Mouse (Mus musculus): Measurements from ENCODE around the gene Afap1. TPM values are rescaled to one million over a fixed set of nuclear protein-coding genes. Genes with fewer than 3 reads are reported as not detected.

The Afap1 gene
- total and polyA plus RNA-seq, 3 experiments = 11.5 to 20.6 (median 18.7) TPM

DNA sequence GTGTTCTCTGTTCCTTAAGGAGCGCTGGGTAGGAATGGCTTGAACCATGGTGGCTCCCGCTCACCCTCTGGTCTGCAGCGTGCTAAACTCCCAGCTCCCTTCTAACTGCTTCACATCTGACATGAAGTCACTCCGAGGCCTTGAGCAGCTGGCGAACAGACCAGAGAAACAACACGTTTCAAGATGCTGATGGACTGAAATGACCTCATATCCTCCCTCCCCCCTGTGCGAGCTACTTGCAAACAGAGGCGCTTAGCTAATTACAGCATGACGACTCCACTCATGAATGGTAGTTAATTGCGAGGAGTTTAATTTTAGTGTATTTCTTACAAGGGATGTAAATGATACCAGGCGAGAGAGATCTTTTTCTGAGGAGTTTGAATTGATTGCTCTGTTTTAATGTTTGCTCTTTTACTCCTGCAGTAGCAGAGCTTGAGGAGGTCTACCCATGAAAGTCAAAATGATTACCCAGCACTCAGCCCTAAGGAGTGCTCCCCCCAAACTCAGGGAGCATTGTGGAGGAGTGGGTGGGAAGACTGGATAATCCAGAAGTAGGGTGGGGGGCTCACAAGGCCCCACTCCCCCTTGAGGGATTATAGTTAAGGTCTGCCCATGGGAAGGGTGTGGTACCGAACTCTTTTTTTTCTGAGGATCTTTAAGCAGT, 61.1 kb downstream of the Afap1 start:
- Histone ChIP-seq H3K36me3 (ENCODE audit: control insufficient read depth, insufficient read depth, low read length) (no peaks in the 10 kb centered on the region; the same call in 1 of the 2 replicates), H3K9ac (ENCODE audit: low read depth, low read length) (no peak overlapping the region), H3K4me1 (ENCODE audit: control insufficient read depth, insufficient read depth, low read length) (peaks cover 1% of the 10 kb centered on the region), H3K27ac (0 out of 2 replicates have a peak overlapping the region, but pooled peaks have one; percentile 7), H3K79me2 (replicated peaks; ENCODE audit: control insufficient read depth, insufficient read depth, low read length) (no peaks in the 10 kb centered on the region), H3K27me3 (ENCODE audit: control insufficient read depth, insufficient read depth, low read length) (no peaks in the 10 kb centered on the region), H3K4me3 (no peak overlapping the region)
- intact Hi-C loops (cut with DNase I) = no loop called here
- peak in 1 of 2 experiments; percentile 43 for DNase-seq
- WGBS = 50% methylated on average over 12 of the region's 12 CpGs
- TF ChIP-seq POLR2A (IDR thresholded peaks at IDR 0.05; ENCODE audit: insufficient read depth, low read depth, low read length) = no peak
- no peak for TF ChIP-seq EP300 (IDR thresholded peaks at IDR 0.05; ENCODE audit: insufficient read depth, low read depth, low read length)
- no peak for TF ChIP-seq CTCF (IDR thresholded peaks at IDR 0.05)

GRCm38 (mm10) chr5:35956268-35956667, 63.1 kb downstream of the Afap1 start:
- Histone ChIP-seq H3K79me2 (replicated peaks; ENCODE audit: control insufficient read depth, insufficient read depth, low read length) (no peaks in the 10 kb centered on the region), H3K4me1 (ENCODE audit: control insufficient read depth, insufficient read depth, low read length) (peaks cover 1% of the 10 kb centered on the region), H3K27me3 (ENCODE audit: control insufficient read depth, insufficient read depth, low read length) (no peaks in the 10 kb centered on the region), H3K36me3 (ENCODE audit: control insufficient read depth, insufficient read depth, low read length) (no peaks in the 10 kb centered on the region; the same call in 1 of the 2 replicates), H3K9ac (ENCODE audit: low read depth, low read length) (no peak overlapping the region), H3K27ac (no peak overlapping the region), H3K4me3 (no peak overlapping the region)
- TF ChIP-seq EP300 (IDR thresholded peaks at IDR 0.05; ENCODE audit: insufficient read depth, low read depth, low read length) (no peak), CTCF (IDR thresholded peaks at IDR 0.05) (no peak), POLR2A (IDR thresholded peaks at IDR 0.05; ENCODE audit: insufficient read depth, low read depth, low read length) (no peak)
- intact Hi-C loops (cut with DNase I) = no loop called here
- 64% methylated on average over 1 of the region's 1 CpGs for WGBS
- DNase-seq = no peak

- TF ChIP-seq CTCF (IDR thresholded peaks at IDR 0.05) = peak; percentile 44
- no peak for TF ChIP-seq EP300 (IDR thresholded peaks at IDR 0.05; ENCODE audit: insufficient read depth, low read depth, low read length)
- TF ChIP-seq POLR2A (IDR thresholded peaks at IDR 0.05; ENCODE audit: insufficient read depth, low read depth, low read length) = no peak
- Histone ChIP-seq H3K4me3 (no peak overlapping the region), H3K27ac (no peak overlapping the region), H3K27me3 (ENCODE audit: control insufficient read depth, insufficient read depth, low read length) (no peaks in the 10 kb centered on the region), H3K9ac (ENCODE audit: low read depth, low read length) (no peak overlapping the region), H3K79me2 (replicated peaks; ENCODE audit: control insufficient read depth, insufficient read depth, low read length) (no peaks in the 10 kb centered on the region), H3K36me3 (ENCODE audit: control insufficient read depth, insufficient read depth, low read length) (no peaks in the 10 kb centered on the region; the same call in 1 of the 2 replicates), H3K4me1 (ENCODE audit: control insufficient read depth, insufficient read depth, low read length) (peaks cover 1% of the 10 kb centered on the region)
- 75% methylated on average over 2 of the region's 2 CpGs for WGBS
- intact Hi-C loops (cut with DNase I) = no loop called here
- DNase-seq = no peak
These were observed 65.6 kb downstream of the Afap1 start for GRCm38 (mm10) chr5:35958681-35959080.

DNA sequence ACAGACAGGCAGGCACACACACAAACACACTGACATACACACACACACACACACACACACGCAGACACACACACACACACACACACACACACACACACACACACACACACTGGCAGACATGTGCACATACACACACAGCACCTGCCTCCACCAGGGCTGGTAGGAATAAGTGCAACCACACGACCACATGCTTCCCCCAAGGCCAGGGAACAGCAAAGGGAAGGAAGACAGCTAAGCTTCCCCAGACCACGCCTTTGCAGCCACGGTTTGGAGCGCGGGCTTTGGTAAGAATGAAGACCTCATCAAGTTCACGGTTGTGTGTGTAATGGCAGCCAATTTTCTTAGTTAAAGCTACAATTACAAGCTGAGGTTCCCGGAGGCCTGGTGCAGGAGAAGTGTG, 67.0 kb downstream of the Afap1 start:
- no peak overlapping the region for H3K4me3 ChIP-seq
- no peak for DNase-seq
- H3K36me3 ChIP-seq (ENCODE audit: control insufficient read depth, insufficient read depth, low read length) = peaks cover 4% of the 10 kb centered on the region; the same call in 1 of the 2 replicates

DNA sequence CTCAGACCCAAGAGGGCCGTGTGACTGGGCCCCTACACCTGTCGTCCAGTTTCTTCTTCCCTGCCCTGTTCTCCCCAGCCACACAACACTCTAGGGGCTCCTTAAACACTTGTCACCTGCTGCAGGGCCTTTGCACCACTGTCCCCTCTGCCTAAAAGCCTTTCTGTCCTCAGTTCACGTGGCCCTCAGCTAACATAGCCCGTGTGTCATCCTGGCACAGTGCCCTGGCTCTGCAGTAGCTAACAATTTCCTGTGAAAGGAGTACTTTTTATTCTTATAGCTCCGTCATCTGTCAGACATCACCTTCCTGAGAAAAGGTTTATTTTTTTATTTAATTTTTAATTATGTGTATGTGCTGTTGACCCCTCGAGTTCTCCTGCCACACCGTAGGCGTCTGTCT, 68.2 kb downstream of the Afap1 start:
- no peak overlapping the region for H3K9ac ChIP-seq (ENCODE audit: low read depth, low read length)
- no peaks in the 10 kb centered on the region for H3K79me2 ChIP-seq (replicated peaks; ENCODE audit: control insufficient read depth, insufficient read depth, low read length)
- H3K4me1 ChIP-seq (ENCODE audit: control insufficient read depth, insufficient read depth, low read length) = peaks cover 3% of the 10 kb centered on the region; the same call in 1 of the 2 replicates
- peaks cover 4% of the 10 kb centered on the region; the same call in 1 of the 2 replicates for H3K36me3 ChIP-seq (ENCODE audit: control insufficient read depth, insufficient read depth, low read length)
- intact Hi-C loops (cut with DNase I) = no loop called here
- TF ChIP-seq CTCF (IDR thresholded peaks at IDR 0.05) (no peak), EP300 (IDR thresholded peaks at IDR 0.05; ENCODE audit: insufficient read depth, low read depth, low read length) (no peak), POLR2A (IDR thresholded peaks at IDR 0.05; ENCODE audit: insufficient read depth, low read depth, low read length) (no peak)
- 51% methylated on average over 8 of the region's 8 CpGs for WGBS
- no peaks in the 10 kb centered on the region for H3K27me3 ChIP-seq (ENCODE audit: control insufficient read depth, insufficient read depth, low read length)
- H3K27ac ChIP-seq = no peak overlapping the region
- no peak for DNase-seq
- H3K4me3 ChIP-seq = no peak overlapping the region

More for the DNA sequence above, 67.0 kb downstream of the Afap1 start:
- Histone ChIP-seq H3K4me1 (ENCODE audit: control insufficient read depth, insufficient read depth, low read length) (peaks cover 3% of the 10 kb centered on the region; the same call in 1 of the 2 replicates), H3K9ac (ENCODE audit: low read depth, low read length) (no peak overlapping the region), H3K27me3 (ENCODE audit: control insufficient read depth, insufficient read depth, low read length) (no peaks in the 10 kb centered on the region), H3K79me2 (replicated peaks; ENCODE audit: control insufficient read depth, insufficient read depth, low read length) (no peaks in the 10 kb centered on the region), H3K27ac (no peak overlapping the region)
- intact Hi-C loops (cut with DNase I) = no loop called here
- WGBS = 53% methylated on average over 8 of the region's 8 CpGs
- TF ChIP-seq POLR2A (IDR thresholded peaks at IDR 0.05; ENCODE audit: insufficient read depth, low read depth, low read length) (no peak), CTCF (IDR thresholded peaks at IDR 0.05) (no peak), EP300 (IDR thresholded peaks at IDR 0.05; ENCODE audit: insufficient read depth, low read depth, low read length) (no peak)

DNA sequence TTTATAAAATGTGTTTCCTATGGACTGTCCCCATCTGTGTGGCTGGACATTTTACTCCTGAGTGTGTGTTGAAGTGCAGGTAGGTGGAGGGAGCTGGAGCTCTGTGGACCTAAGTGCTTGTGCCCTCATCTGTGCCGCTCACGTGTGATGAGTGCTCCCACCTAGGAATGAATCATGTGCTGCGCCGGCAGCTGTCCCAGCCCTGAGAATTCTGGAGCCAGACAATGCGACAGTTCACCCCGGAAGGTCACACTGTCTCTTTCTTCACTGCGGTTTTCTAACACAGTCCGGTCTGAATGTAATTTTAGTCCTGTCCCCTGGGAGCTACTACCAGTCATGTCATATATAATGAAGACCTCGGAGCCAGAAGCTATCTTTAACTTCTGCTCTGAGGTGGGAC, 70.5 kb downstream of the Afap1 start:
- H3K4me1 ChIP-seq (ENCODE audit: control insufficient read depth, insufficient read depth, low read length) = peaks cover 1% of the 10 kb centered on the region; the same call in 1 of the 2 replicates
- WGBS = 46% methylated on average over 9 of the region's 9 CpGs
- peak overlapping the region; percentile 76 for H3K27ac ChIP-seq
- H3K79me2 ChIP-seq (replicated peaks; ENCODE audit: control insufficient read depth, insufficient read depth, low read length) = no peaks in the 10 kb centered on the region
- H3K9ac ChIP-seq (ENCODE audit: low read depth, low read length) = no peak overlapping the region
- TF ChIP-seq POLR2A (IDR thresholded peaks at IDR 0.05; ENCODE audit: insufficient read depth, low read depth, low read length) (no peak), CTCF (IDR thresholded peaks at IDR 0.05) (no peak), EP300 (IDR thresholded peaks at IDR 0.05; ENCODE audit: insufficient read depth, low read depth, low read length) (peak; percentile 79)
- intact Hi-C loops (cut with DNase I) = no loop called here
- H3K27me3 ChIP-seq (ENCODE audit: control insufficient read depth, insufficient read depth, low read length) = no peaks in the 10 kb centered on the region
- peaks cover 4% of the 10 kb centered on the region; the same call in 1 of the 2 replicates for H3K36me3 ChIP-seq (ENCODE audit: control insufficient read depth, insufficient read depth, low read length)
- DNase-seq = peak; percentile 54 to 75
- no peak overlapping the region for H3K4me3 ChIP-seq

Data from heart, adult 2 months (tissue).